In the genomic region with DNA sequence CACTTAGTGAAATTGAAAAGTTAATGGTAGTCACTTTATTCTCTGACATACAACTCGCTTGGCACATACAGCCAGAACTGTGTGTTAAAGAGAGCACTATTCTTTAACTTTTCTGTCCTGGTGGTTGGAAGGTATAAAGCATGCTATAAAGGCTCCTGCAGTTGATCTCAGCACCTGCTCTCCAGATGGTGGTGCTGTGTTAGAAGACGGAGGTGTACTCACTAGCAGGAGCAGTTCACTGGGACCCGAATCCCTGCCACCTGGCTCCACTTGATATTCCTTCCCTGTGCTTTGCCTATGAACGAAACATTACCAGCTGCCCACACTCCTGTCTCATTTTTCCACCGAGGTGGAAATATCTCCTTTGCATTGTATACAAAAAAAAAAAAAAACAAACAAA, we compare ENCODE assay signal across 19 mouse cellular contexts.
DNase-seq lines count a peak whose midpoint lies in the region; TF ChIP-seq lines count a peak whose summit lies in the region.
"Had no signal": no experiment of that assay in that cellular context is flagged by ENCODE, and none has a peak within 500 bp of the region (broad histone marks: within the 10 kb centered on the region; RNA-seq: fewer than 3 reads in every experiment).

No protein-coding gene starts in this region.

- TF ChIP-seq POLR2A in thymus, adult 2 months (IDR thresholded peaks at IDR 0.05; ENCODE audit: control insufficient read depth, extremely low read depth, insufficient read depth, low read length, poor library complexity): no peak

- no peak overlapping the region for H3K4me3 ChIP-seq in thymus, adult 2 months (ENCODE audit: control insufficient read depth, insufficient read depth, low read length)
- H3K4me3 ChIP-seq: embryonic facial prominence, embryonic 15.5 days; hindbrain, embryonic 15.5 days; liver, embryonic 15.5 days; megakaryocyte, embryonic 14.5 days; neural tube, embryonic 12.5 days had no signal

- no peak overlapping the region for H3K27ac ChIP-seq in thymus, adult 2 months (ENCODE audit: control insufficient read depth, insufficient read depth, low read length)
- H3K27ac ChIP-seq: embryonic facial prominence, embryonic 15.5 days; hindbrain, embryonic 15.5 days; liver, embryonic 15.5 days; neural tube, embryonic 12.5 days had no signal

- no peaks in the 10 kb centered on the region for H3K27me3 ChIP-seq in thymus, adult 2 months (ENCODE audit: control insufficient read depth, insufficient read depth, low read length)
- H3K27me3 ChIP-seq: embryonic facial prominence, embryonic 15.5 days; hindbrain, embryonic 15.5 days; liver, embryonic 15.5 days; megakaryocyte, embryonic 14.5 days; neural tube, embryonic 12.5 days had no signal

- no peaks in the 10 kb centered on the region for H3K36me3 ChIP-seq in thymus, adult 2 months (ENCODE audit: control insufficient read depth, insufficient read depth, low read length)
- H3K36me3 ChIP-seq: embryonic facial prominence, embryonic 15.5 days; hindbrain, embryonic 15.5 days; liver, embryonic 15.5 days; neural tube, embryonic 12.5 days had no signal

- H3K4me1 ChIP-seq in thymus, adult 2 months (replicated peaks; ENCODE audit: control insufficient read depth, insufficient read depth, low read length): no peaks in the 10 kb centered on the region
- H3K4me1 ChIP-seq: embryonic facial prominence, embryonic 15.5 days; hindbrain, embryonic 15.5 days; liver, embryonic 15.5 days; megakaryocyte, embryonic 14.5 days; neural tube, embryonic 12.5 days had no signal

- WGBS in thymus, adult 2 months: 69% methylated on average over 5 of the region's 5 CpGs

- intact Hi-C loops in gastrocnemius, postnatal 36 days (cut with DNase I): no loop called here

- no peak for TF ChIP-seq CTCF in thymus, adult 2 months (IDR thresholded peaks at IDR 0.05; ENCODE audit: borderline replicate concordance, control insufficient read depth, extremely low read depth, insufficient read depth, low read length, poor library complexity)

- peak; percentile 1 for DNase-seq in layer of hippocampus, adult 9-10 months (ENCODE audit: low spot score)
- no peak for DNase-seq in layer of hippocampus, postnatal 36 days
- DNase-seq in ZHBTc4 (ENCODE audit: low read depth, low spot score): peak; percentile 6
- peak; percentile 24 for DNase-seq in hindlimb bud, embryonic 11.5 days (ENCODE audit: extremely low spot score, low read depth, low spot score)
- no peak for DNase-seq in cerebellum, postnatal 14 days
- DNase-seq in gastrocnemius, postnatal 36 days: no peak
- no peak for DNase-seq in thymus, adult 2 months
- DNase-seq: adrenal gland, adult 8-10 months; cerebellum, adult 11-12 months; cerebellum, postnatal 36 days; kidney, adult 8-10 months; kidney, postnatal 36 days; left cerebral cortex, postnatal 4 days; right cerebral cortex, postnatal 14 days had no signal

Comparison
In these comparisons a context has a peak if more than half of its experiments do, and no peak if none do; other contexts are left out.
1. DNase-seq: peak in layer of hippocampus, adult 9-10 months (single experiment), ZHBTc4 (single experiment) and hindlimb bud, embryonic 11.5 days (single experiment); none in layer of hippocampus, postnatal 36 days (0 of 2), cerebellum, postnatal 14 days (0 of 2), gastrocnemius, postnatal 36 days (0 of 2) and thymus, adult 2 months (single experiment).